Mouse (Mus musculus) mature B cell (primary cell): ENCODE measurements around the gene Rasgef1a.

ENCODE experiments used
- in situ Hi-C: fragments of 300-500 bp; cut with MboI; formaldehyde crosslinking; loops from 2 replicates; pipeline ENCODE4 v1.14.3; 2019

The Rasgef1a gene

DNA sequence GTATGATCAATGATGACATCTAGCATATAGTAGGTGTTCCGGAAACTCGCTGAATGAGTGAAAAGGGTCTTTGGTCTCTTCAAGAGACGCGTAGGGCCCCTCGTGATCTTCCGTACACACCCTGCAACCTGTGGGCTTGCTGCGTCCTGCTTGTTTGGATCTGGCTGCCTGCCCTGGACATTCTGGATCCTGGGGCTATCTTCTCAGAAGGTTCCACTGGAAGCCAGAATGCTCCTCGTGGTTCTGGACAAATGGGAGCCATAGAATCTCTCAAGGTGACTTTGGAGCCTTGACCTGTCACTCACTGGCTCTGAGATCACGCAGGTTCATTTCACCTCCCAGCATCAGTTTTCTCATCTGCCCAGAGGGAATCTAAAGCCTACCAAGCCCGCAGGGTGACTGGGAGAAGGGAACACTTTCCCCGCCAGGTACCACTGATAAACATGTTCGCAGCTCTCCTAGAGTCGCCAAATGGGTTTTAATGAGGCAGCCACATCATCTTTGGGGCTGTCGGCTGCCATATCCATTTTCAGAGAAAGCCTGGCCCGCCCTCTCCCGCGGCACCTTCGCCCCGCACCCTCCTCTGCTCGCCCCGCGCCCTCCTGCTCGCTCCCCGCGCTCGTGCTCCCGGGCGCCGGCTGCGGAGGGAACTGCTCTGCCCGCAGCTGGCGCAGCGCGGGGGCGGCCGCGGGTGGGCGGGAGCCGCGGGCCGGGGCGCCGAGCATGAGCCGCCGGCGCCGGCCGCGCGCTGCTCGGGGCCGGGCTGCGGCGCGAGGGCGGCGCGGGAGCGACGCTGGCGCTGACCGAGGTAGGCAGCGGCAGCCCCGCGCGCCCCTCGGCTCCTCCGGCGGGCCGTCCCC lies at the start of gene Rasgef1a:
Gene Rasgef1a (plus strand): TSS at position 683 of the 860 bp plus-strand sequence.
- in situ Hi-C loops, result no loop called here

DNA sequence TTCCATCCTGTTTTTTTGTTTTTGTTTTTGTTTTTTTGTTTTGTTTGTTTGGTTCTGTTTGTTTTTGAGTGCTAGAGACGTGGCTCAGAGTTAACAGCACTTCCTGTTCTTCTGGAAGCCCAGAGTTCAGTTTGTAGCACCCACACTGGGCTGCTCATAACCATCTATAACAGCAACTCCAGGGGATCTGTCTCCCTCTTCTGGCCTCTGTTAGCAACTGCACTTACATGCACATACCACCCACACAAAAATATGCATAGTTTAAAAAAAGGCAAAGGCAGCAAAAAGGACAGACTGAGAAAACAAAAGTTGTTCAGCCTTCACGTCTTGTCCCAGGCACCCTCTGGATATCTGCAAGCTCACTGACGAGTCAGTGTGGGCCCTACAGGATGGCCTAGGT lies 48.0 kb upstream of the Rasgef1a start:
- in situ Hi-C loops, result no loop called here

DNA sequence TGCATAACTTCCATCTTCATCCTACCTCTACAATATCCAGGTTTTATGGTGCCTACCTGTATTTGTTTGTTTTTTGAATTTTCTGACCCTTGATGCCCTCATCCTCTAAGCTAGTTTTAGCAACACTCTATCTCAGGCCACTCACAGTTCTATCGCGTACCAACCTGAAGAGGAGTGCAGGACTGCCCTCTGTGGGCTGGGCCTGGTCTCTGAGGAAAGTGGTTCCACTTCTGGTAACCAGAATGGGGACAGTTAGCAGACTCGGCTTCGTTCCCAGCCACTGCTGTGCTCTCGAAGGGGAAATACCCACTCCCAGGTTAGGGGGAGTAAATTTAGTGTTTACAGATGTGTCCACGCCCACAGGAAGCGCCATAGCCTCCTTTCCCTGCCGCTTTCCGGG lies 44.5 kb upstream of the Rasgef1a start:
- in situ Hi-C loops, result no loop called here

DNA sequence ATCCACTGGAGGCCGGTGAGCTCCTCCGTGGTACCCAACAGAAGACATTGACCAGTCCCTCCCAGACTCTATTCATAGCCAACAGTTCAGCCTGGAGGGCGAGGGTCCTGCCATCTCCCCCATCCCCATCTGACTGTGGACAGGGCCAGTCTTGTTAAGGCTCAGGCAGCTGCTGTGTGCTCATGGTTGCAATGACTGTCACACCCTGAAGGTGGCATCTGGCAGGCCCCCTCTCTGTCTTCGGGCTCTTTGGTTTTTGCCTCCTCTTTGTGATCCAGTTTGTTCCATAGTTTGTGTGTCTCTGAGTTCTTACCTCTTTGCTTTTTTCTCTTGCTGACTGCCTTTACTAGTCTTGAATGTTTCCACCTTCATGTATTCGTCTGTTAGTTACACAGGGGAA lies 24.1 kb upstream of the Rasgef1a start:
- in situ Hi-C loops, result no loop called here

DNA sequence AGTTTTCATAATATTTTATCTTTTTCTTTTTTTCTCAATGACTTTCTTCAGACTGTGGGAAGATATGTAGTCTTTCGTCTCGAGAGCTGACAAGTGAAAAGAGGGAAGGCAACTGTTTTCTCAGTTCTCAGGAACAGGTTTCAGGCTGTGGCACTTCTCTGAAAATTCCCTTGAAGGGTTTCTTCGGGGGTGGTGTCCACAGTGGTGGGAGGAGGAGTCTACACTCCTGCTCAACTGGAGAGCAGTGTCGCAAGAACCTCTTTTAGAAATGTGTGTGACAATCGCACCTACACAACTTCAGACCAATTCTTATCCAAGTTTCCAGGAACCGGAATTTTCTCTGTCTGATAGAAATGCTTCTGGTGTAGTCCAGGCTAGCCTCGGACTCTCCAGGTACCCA lies 22.0 kb upstream of the Rasgef1a start:
- in situ Hi-C loops, result no loop called here

DNA sequence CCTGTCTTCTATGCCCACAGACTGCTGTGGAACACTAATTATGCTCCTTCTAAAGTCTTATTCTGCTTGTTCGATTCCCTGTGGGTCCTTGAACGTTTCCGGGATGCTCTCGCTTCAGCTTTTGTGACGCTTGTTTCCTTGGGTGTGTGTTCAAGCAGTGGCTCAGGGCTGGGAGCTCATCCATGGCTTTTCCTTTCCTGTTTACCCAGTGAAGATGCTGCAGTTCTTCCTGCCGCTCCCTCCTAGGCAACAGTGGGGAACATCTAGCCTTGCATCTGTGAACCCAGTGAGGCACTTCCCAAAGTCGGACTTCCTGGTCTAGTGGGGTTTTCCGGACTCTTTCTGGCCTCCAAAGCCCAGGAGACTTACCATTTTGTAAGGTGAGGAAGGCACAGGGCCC lies 20.6 kb upstream of the Rasgef1a start:
- in situ Hi-C loops, result no loop called here

DNA sequence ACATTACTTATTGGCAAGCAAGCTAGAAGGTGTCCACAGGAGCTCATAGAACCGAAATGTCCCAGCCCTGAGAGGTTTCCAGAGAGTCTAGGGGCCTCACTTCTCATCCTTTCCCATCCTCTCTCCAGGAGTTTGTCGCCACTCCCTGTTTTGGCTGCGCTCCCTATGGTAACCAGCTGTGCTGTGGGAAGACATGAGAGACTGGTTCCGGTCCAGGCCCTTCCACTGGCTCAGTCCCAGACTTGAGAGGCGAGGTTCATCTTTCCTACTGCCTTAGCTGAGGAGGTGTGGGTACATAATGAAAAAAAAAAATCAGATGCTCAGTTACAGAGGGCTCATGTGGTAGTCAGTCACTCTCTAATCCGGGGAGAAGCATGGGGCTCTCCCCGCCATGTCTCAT lies 19.9 kb upstream of the Rasgef1a start:
- in situ Hi-C loops, result no loop called here

DNA sequence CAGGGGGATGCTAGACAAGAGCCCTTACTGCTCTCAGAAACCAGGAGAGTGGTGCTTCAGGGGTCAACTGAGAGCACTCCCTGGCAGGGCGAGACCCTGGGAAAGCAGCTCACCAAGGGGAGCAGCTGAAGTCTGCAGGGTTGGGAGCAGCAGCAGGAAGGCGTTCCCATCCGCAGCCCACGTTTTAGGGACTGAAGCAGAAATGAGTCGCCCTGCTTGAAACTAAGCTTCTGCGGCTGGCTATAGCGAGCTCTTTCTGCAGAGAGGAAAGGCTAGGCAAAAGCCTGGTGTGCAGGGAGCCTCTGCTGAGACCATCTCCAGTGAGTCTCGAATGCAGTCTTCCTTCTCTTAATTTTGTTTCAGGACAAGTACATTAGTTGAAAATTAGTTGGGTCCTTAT lies 19.3 kb upstream of the Rasgef1a start:
- in situ Hi-C loops, result no loop called here

DNA sequence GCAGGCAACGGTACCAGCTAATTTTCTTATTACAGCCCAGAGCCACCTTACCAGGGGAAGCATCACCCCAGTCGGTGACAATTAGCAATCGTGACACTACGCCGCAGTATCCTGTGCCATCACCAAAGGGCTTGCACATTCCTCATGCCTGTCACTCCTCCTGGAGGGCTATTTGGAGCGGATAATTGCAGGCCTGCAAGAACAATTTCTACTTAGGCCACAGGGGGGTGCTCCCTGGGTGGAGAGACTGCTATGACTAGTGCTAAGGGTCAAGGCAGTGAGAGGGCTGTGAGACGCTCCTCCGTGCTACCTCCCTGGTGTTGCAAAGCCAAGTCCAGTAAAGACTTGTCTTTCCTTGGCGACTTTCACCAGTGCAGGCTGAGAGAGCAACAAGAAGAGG lies 16.1 kb upstream of the Rasgef1a start:
- in situ Hi-C loops, result no loop called here

DNA sequence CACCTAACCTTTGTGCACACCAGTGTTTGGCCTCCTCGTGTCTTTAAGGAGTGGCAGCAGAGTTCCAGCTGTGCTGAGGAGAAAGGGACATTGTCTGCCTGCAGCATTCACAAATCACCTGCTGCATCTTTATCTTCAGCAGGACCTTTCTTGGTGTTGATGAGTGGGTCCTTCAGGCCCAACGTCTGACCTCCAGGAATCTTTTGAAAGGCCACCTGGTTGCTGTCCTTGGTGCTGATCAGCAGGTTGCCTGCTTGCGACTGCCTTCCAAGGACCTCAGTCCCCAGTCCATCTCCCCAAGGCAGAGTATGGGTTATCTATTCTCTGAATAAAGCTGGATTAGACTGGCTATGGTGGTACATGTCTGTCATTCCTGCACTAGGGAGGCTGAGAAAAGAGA lies 10.0 kb upstream of the Rasgef1a start:
- in situ Hi-C loops, result no loop called here

DNA sequence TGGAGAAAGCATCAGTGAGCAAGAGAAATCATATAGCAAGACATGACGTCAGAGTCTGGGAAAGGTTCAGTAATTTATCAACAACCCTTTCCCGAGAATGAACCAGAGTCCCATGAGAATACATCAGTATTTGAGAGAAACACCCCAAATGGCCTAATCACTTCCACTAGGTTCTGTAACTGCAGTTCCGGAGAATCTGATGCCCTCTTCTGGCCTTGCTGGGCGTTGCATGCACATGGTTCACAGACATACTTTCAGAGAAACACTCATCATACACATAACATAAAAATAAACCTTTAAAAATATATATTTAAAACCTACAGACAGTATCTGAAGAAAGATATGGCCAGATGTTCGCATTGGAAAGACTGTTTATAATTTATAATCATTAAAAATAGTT lies 3.9 kb upstream of the Rasgef1a start:
- in situ Hi-C loops, result no loop called here

DNA sequence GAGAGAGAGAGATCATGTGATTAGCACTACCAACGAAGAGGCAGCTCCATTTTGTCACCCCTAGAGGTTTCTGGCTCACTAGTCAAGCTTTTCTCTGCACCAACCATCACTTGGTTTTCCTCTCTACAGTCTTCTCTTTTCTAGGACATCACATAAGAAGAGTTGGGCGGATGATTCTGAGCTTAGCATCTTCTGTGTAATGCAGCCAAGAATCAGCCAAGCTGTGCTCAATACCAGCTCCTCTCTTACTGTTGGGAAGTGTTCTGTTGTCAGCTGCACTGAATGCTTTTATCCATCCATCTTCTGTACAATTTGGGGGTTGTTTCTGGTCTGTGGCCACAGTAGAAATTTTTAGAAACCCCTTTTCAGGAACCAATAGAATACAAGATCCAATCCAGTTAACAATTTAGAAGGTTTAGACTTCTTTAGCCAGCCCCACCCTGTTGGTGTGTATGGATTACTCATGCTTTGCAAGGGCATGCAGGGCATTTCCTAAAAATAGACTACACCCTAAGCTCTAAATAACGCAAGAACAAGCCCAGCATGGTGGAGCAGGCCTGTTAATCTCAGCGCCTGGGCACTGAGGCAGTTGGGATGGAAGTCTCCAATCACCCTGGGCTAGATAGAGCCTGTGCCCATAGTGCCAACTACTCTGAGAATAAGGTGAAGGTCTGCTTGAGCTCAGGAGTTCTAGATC lies 3.2 kb upstream of the Rasgef1a start:
- in situ Hi-C loops, result no loop called here

DNA sequence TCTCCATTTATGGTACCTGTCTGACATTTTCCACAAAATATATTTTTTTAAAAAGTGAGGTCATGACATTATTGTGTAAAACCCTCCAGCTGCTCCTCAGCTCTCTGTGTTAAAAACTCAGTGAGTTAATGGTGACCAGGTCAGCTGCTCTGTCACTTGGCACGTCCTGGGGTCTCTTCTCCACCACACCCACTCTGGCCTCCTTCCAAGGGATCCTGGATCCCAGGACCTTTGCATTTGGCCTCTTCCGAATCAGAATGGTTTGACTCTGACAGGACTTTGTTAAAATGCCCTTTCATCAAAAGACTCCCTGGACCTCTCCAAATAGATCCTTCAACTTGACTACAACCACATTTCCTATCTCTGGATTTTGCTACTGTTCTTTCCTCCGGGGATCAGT lies 982 bp upstream of the Rasgef1a start:
- in situ Hi-C loops, result no loop called here

DNA sequence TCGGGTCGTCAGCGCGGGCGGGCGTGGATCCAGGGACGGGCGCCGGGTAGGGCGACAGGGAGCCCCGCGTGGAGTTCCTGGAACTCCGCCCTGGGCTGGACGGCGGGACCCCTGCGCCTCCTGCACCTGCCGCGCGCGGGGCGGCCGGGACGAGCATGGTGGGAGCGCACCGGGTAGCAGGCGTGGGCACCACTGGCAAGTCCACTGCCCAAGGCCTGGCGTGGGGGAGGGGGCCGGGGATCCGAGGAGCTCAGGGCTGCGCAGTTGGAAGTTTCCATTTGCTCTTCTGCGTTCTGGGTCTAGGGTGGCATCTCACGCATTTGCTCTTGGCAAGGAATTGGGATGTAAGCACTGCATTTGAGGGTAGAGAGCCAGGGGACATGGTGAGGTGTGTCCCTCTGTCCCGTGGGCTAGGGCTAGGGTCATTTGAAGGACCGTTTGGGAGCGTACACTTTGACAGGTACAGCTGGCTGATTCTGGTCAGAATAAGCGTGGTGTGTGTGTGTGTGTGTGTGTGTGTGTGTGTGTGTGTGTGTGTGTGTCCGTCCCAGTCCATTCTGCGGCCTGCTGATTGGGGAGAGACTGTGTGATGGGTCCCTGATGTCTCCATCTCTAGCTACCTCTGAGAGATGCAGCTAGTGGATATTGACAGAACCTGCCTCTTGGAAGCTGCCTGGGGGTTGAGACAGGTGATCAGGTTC lies 528 bp downstream of the Rasgef1a start:
- in situ Hi-C loops, result no loop called here

DNA sequence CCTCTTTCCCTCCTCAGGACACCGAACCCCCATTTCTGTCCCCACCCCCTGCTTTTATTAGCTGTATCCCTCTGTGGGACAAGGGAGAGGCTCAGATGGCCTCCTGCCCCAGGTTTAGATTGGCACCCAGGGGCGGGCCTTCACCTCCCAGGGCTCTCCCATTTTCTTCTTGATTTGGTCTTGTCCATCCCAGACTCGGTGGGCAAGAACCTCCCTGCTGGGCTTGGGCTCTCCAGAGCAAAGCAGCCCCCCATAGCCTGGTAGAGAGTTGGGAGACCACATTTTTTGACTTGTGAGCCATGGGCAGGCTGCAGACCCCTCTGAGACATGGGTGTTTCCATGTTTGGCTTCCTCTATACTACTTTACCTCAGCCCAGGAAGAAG lies 1.1 kb downstream of the Rasgef1a start:
- in situ Hi-C loops, result no loop called here

DNA sequence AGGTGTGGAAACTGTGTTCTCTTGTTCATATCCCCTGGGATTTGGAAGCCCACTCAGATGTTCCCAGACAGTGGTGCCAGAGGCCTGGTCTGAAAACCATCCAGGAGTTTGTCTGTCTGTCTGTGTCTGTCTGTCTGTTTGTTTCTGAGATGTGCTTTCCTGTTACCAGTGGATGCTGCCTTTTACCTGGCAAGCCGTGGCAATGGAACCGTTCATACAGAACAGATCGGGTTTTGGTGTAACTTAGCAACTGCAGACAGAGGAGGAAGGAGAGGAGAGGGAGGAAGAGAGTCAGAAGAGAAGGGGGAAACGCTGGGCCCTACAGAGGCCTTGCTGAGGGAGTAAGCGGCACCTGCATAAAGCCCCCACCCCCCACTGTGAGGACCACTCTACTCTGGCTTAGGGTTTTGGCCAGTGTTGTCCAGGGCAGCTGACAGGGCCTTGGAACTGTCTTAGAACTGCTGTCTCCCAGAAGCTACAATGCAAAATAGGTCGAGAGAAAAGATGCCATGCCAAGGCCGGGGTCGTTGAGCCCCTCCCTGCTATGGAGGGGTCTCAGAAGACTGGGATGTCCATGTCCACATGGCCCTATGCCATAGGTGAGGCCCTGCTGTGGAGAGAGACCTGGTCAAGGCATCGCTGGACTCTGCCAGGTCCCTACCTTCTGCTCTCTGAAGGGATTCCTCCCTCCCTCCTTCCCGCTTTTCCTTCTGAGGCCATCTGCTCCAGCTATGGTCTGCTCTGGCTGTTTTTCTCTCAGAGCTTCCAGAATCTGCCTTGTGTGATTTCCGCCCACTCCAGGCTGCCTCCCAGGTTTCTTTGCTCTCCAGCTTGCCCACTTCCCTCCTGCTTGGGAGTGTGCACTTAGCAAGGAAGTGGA lies 2.0 kb downstream of the Rasgef1a start:
- in situ Hi-C loops, result no loop called here

DNA sequence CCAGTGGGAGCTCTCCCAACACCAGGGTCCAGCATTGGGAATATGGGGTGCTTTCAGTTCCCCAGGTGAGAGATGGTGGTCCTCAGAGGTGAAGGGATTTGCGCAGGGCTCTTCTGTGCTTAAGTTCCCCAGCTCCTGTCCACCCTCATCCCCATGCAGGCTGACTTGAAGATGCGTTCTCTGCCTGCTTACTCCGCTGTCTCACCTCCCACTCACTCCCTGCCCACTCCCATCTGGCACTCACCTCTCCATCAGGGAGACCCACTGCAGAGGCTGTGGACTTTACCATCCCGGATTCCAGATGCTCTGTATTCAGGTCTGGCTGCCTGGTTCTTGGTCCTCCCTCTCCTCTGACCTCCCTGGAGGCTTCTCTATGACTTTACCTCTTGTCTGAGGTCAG lies 3.6 kb downstream of the Rasgef1a start:
- in situ Hi-C loops, result no loop called here

DNA sequence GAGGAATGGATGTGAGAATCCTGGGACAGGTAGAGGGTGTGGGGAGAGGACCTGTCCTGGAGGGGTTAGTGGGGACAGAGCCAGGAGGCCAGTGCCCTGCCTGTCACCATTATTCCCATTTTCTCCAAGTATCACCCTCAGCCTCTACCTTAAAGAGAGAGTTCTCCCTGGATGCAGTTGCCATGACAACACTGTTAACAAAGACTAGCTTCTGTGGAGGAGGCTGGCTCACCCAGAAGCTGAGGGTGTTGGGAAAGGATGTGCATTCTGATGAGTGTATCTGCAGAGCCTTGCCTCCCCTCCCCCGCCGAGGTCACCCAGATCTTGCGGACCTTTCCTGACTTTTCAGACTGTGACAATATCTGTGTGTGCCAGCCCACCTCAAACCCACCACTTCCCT lies 4.7 kb downstream of the Rasgef1a start:
- in situ Hi-C loops, result no loop called here

DNA sequence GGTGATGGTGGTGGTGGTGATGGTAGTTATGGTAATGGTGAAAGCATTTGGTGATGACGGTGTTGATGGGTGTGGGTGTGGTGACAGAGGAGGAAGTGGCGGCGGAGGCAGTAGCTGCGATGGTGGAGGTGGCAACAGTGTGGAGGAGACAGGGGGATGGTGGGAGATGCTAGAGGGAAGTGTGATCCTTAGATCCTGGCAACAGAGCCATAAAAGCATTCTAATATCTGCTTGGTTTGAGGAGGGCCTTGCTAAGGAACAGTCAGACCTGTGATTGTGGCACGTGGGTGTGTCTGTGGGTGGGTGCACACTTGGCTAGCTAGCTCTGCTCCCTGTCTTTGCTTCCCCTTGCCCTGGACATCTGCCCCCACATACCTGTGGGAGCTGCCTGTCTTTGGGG lies 7.4 kb downstream of the Rasgef1a start:
- in situ Hi-C loops, result no loop called here

DNA sequence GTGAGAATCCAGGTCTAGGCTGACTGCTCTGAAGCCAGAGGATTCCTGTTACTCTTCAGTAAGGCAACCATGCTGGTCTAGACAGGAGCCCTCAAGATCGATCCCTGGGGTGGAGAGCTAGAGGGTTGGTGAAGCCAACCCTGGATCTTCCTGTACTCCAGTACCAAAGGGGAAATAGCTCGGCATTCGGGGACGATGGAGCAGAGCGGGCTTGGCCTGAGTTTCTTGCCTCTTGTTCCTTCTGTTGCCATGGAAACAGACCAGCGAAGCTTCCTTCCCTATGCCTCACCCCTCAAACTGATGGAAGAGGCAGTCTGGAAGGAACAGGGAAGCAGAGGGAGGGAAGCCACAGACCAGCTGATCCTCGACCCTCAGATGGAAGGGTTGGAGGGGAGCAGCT lies 8.3 kb downstream of the Rasgef1a start:
- in situ Hi-C loops, result no loop called here

DNA sequence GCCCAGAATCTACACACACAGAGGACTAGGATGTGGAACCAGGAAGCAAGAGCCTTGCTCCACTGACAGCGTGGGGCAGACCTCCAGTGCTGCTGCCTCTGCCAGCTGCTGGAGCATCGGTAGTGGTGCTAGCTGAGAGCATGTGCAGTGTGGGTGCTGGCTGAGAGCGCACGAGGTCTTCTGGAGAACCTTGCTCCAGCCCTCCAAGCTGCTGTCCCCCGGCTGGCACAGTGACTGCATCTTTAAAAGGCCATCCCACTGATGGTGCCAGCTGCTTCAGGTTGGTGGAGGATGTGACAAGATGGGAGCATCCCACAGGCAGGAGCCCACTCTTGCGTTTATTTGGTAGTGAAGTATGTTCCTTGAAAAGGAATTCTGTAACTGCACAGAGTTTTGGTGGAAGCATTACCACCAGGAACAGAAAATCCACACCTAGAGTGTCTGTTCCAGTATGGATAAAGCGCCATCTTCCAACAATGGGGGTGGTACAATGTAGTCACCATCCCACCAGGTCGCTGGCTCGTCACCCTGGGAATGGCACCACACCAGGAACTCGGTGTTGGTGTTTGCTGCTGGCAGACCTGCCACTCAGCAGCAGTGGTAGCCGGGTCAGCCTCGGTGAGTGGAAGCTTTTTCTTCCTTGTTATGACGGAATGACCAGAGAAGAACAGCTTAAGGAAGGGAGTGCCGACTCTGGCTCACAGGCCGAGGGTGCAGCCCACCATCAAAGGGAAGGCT lies 11.8 kb downstream of the Rasgef1a start:
- in situ Hi-C loops, result no loop called here
